Mouse (Mus musculus) naive thymus-derived CD4-positive, alpha-beta T cell, adult 2 months (primary cell): ENCODE data around the gene Bcl11a.

Experiments used
- DNase-seq: peaks from one replicate; pipeline ENCODE4 v3.0.0-alpha.2; 2011; ENCODE audit warnings: low read depth

Gene Bcl11a

DNA sequence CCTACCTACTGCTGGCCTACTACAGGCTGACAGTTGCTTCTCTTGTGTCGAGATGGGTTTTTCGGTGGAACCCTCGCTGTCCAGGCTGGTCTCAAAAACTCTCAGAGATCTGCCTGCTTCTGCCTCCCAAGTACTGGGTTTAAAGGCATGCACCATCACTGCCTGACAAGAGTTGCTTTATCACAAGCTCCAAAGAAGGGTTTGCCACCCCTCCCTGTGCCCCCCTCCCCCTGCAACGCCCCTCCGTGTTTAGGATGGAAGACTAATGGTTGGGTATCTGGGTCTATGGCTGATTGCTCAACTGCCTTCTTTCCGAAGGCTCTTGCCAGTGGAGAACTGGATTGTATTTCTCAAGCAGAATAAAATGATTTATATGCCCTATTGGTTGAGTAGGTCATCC lies 54.5 kb downstream of the Bcl11a start:
- DNase-seq = no peak

DNA sequence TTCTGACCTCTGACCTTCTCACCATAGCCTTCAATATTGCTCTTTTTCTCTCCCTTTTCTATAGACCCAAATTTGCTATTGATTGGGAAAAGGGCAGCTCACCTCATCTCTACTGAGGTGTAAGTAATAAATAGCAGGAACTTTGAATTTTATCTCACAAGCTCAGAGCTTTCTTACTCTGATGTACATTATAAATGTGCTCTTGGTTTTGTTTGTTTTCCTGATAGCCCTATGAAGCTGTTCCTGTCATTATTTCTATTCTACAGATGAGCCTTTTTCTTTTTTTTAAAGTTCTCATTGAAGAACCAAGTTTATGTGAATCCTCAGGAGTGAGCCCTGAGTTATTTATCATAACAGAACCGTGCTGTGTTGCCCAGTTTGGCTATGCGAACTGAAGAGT lies 55.0 kb downstream of the Bcl11a start:
- DNase-seq = no peak

DNA sequence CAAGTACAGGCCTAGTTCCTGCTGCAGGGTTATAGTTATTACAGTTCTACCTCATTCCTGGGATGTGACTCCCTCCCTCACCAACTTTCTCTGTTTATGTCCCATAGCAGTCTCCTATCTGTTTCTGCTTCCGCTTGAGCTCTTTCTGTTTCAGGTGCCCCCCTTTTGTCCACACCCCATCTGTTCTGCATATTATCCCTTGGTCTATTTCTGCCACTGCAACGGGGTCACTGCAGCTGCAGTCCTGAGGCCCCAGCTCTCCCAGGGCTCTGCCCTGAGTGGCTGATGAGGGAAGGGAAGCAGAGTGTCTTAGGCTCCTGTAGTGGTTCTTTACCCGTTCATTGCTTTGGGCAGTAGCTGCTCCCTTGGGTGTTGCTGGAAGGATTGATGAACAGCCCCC lies 55.6 kb downstream of the Bcl11a start:
- no peak for DNase-seq

DNA sequence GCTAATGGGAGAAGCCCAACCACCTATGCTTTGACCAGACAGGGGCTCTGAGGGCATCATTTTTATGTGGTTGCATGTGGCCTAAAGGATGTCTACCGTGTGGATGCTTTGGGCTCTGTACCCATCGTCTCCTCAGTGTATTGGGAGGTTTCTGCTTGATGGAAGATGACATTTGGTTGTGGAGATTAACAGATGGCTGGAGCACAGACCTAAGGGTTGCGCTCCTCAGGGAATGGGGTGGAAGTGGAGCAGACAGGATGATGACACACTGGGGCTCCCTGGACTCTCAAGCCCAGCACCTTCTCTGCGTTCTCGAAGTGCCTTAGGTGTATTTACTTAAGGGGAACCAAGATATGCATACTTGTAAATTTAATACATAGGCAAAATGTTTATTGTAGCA lies 56.1 kb downstream of the Bcl11a start:
- no peak for DNase-seq

DNA sequence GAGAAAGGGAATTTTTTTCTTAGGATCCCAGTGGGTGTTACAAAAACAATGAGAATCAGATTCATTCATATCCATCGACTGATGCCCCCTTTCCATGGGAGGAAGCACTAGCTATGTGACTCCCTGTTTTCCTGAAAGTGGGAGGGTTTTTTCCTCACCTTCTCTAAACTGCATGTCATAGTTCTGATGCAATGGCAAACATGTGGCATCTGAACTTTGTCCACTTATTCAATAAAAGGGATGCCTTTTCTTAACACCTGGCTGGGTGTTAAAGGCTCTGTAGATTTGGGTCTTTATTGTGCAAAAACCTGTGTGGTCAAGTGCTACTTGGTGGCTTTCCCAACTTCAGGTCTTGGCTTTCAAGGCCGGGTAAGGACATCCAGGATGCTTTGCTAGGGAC lies 57.4 kb downstream of the Bcl11a start:
- no peak for DNase-seq

DNA sequence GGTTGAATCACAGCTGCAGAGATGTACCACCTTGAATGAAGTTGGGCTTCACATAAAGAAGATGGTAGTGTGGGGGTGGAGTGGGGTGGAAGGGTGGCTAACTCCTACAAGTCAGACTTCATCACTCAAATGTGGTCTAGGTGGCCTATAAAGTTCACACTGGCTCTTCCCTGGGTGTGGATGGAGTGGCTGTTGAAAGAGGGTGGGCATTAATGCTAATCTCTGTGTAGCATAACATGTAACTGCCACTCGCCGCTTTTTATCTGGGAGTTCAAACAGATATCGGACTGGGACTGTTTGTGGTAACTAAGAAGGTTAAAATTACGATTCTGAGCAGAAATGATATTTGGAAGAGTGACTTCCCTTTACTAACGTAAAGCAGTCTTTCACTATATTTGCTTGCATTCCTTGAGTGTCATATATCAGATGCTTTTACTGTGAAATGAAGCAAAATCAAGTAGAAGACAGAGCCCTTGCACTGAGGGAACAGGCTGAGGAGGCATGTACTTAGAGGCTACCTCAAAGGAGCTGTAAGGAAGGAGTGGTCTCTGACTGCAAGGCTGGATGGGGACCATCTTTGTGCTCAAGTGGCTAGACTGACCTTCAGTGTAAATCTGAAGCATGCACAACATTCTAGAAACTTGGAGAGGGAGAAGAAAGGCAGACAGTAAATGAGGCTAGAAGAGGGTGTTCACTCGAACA lies 58.4 kb downstream of the Bcl11a start:
- no peak for DNase-seq

DNA sequence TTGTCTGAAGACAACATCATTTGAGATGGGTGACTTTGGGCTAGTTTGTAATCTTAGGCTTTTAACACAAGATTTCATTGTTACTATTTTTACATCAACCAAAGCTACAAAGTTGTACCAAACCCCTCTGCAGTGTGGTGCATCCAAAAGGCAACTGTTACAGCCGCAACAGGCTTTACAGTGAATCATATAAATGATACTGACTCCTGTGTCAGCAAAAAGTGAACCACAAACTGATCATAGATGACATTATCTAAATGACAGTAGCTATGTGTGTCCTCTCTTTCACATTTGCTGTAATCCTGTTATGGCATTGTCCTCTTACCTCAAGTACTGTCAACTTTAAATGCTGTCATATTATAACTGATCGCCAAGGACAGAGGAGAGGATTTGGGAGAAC lies 60.0 kb downstream of the Bcl11a start:
- DNase-seq = no peak

DNA sequence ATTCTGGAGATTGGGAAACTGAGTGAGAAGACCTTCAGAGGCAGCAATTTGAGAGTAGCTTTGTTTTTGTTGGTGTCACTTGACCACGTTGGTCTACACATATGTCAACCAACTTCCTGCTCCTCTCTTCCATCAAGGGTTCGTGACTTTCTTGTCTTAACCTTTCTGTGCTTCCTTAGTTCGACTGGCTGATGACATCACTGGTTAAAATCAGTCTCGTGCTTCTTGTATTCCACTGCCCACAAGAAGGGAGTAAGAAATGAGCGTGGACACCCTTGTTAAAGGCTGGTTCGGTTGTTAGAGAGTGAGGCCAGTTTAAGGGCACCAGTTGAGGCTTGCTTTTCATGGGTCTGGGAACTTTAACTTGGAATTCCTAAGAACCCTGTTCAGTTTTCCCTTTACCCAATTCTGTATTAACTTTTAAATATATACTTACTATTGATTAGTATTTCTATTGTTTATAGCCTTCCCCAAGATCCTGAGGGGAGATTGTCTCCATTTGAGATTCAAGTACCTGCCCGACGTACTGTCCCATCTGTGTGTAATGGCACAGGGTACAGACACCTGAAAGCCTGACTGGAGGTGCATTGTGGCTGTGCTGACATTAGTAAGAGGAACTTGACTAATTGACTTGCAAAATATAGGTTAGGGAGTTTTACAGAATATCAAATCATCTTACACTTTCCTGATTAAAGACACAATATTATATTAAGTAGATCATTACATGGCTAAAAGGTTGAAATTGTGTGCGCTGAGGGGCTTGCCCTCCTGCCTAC lies 60.9 kb downstream of the Bcl11a start:
- DNase-seq = no peak

DNA sequence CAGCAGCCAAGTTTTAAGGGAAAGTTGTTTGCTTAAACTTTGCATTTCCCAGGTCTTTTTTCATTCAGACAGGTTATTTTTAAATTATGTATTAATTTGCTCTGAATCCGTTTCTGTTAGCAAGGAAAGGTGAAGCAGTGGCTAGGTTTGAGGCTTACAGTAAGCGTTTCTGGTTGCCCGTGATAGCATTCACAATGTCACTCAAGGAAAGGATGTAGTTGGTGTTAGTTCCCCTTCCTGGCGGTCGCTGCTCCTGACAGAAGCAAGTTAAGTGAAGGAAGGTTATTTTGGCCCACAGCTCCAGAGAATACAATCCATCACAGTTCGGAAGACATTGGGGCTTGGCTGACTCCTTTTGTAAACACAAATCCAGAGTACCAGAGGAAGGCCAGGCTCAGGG lies 61.6 kb downstream of the Bcl11a start:
- DNase-seq = no peak

DNA sequence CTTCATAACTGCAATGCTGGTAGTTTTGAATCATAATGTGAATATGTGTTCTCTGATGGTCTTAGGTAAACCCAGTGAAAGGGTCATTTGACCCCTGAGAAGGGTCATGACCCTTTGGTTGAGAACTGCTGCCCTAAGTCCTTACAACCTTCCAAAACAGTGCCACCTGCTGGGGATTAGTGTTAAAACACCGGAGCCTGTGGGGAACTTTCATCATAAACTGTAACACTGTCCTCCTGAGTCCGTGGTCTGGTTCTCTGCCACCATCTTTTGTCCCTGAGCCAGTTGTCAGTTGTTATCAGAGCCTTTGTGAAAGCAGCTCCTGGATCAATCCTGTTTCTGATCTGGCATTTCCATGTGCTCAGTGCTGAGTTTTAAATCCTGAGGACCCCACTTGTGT lies 62.1 kb downstream of the Bcl11a start:
- DNase-seq = no peak

DNA sequence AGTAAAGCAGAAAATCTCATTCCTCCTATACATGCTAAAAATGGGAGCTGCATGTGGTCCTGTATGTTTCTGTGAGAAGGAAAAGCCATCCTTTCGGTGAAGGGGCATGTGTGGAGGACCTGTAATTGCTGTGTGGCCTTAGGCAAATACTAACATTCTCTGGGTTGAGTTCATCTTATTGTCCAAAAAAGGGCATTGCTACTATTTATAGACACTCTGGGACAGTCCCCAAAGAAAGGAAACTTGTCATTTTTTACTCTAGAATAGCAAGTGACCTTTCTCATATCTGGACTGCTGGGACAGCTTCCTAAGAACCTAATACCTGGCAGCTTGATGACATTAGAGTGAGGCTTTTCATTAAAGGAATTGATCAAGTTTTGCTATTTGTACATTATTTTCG lies 63.1 kb downstream of the Bcl11a start:
- no peak for DNase-seq

DNA sequence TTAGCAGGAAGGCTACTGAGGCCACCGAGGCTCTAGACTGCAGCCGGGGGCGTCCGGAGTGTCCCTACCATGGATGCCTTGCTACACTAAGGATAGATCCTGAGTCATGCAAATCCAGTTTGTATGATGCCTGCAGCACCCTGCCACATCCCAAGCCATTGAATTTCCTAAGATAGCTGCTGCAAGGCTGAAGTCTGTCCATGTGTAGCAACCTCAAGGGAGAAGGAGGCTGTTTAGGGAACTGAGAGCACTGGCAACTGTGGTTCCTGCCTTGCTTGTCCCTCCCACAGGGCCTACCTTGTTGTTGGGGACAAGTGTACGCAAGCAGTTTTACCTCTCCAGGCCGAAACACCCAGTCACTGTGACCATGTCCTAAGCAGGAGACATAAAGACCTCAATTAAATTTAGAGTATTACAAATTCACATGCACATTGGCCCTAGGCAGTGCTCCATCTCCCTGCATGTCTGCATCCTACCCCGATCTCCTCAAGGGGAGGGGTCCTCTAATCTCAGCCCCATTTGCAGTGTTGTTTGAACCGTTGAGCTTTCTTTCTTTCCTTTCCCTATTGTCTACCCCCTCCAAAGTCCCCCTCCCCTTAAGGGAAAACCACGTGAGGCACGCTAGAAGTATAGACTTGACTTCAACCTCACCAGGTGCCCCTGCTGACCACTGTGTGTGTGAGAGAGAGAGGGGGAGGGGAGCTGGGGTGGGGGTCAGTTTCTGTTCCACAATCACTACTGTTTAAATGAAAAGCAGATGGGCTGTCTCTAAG lies 63.8 kb downstream of the Bcl11a start:
- no peak for DNase-seq

DNA sequence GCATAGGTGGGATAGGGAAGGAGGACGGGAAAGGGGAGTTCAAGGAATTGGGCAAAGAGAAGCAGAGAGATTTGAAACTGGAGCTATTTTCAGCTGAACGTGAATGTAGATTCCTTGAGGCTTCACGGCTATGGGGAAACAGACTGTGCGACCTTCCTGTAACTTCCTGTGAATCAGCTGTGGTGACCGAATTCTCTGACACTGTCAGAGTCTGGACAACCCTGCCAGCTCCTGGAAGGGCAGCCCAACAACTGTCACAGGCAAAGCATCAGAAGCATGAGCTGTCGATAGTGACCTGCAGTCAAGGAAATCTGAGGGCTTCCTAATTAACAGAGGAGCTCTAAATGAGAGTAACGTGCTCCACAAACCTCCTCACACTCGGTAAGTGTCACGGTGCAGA lies 64.5 kb downstream of the Bcl11a start:
- DNase-seq = no peak

DNA sequence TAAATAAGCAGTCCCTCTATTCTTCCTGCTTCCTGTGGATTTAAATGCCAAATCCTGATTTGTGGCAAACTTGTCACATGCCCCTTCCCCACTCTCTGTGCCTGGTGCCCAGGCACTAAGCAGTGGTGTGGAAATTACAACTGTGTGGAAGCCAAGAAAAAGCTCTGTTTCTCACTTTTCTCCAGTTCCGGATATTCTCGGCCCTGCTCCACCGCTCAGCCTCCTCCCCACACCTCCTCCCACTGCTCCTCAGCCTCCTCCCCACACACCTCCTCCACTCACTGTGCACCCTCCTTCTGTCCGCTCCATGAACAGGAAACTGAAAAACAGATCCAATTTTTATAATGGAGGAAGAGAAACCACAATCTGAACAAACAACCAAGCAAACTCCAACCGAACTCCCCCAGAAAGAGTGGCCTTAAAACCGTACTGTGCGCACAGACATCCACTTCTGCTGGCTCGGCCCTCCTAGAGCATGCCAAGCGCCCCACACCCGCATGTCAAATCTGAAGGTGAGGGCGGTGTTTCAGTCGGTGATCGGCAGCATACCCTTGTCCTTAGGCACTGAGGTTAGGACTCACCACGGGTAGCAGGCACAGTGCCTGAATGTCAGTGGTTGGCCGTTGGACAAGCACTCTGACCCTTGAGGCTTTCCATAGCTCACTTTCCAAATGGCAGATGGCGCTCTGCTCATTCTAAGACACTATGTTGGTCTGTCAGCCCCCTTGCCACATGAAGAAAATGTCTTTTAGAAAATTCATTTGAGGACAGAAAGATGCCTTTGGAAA lies 66.5 kb downstream of the Bcl11a start:
- no peak for DNase-seq

DNA sequence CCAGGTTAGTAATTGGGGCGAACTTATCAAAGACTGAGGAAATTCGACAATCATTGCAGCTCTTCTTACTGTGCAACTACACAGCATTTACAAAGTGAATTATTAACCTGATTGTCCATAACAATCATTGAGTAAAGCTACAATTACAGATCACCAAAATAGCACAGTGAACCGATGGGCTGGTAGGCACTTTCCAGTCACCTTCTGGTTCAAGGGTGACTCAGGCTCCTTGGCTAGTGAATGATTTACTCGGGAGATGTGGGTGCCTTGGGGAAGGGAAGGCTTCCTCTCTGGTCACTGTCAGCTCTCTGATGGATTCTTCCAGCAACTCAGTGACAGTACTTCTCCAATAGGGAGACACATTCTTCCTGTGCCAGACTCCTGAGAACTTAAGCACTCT lies 68.2 kb downstream of the Bcl11a start:
- DNase-seq = no peak

DNA sequence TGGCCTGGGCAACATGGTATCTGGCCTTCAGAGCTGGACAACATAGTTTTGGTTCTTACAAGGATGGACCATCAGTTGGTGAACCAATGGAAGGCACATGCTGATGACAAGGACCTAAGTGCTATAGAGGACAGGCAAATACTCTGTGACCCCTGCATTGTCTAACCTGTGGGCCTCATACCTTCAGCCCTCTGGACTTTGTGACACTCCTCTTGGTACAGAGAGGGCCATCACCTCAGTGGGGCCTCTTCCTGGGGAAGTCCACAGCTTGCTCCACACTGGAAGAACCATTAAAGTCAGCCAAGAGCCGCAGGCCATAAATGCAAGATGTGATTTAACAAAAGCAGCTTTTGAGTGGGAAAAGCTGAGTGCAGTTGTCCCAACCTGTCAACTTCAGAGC lies 68.6 kb downstream of the Bcl11a start:
- DNase-seq = no peak

DNA sequence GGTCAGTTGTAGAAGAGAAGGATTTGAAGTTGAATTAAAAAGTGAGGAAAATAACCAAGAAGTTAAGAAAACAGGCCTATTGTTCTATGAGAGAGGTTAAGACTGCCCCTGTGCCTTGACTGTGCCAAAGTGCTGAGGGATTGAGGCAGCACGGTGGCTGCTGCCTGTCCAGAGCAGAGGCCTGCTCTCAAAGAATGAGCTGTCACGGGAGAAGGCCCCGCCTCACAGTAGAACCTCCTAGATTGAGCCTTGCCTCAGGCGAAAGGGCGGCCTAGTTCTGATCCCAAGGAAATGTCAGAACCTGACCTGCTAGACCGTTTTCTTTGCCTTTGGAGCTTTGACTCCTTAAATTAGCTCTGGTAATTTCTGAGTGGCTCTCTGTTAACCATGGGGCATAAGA lies 69.8 kb downstream of the Bcl11a start:
- no peak for DNase-seq

DNA sequence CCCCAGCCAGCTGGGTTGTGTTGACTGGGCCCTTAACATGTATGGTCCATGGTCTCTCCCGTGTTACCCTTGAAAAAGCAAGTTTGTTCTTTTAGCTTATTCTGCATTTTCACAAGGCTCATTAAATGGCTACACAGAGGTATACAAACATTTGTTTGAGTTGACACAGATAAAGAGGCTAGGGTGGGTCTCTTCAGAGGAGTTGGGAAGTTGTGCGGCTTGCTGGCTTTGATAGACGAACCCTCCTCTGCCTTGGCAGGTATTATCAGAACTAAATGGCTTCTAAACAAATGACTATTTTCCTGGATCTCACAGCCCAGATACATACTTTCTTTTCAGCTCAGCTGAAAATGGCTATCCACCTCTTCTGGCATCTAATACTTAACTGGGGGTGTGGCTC lies 70.7 kb downstream of the Bcl11a start:
- DNase-seq = no peak

DNA sequence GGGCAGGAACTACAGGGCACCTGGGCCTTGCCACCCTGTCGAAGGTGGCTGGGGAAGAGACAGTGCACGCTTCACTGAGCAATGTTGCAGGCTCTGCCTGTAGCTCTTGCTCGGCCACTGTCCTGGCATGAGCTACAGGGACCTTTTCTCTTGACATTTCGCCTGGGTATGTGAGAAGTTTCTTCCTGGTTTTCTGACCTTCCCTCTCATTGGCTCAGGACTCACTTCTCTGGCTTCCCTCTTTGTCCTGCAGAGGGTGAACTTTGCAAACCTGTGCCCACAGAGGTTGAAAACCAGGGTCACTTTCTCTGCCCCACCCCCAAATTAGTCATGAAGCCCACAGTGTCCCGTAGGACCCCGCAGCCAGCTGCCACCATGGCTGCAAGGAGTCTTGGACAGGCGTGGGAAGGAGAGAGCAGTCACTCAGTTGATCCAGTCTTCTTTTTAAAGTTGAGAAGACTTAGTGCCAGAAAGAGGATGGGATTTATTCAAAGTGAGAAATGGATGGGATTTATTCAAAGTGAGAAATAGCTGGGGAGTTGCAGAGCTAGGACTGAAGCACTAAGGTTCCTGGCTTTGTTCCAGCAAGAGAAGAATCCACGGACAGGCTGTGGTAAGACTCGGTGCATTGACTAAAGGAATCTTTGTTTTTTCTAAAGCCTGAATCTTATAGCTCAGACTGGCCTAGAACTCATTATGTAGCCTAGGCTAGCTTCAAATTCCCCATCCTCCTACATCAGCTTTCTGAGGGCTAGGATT lies 71.8 kb downstream of the Bcl11a start:
- DNase-seq = no peak

DNA sequence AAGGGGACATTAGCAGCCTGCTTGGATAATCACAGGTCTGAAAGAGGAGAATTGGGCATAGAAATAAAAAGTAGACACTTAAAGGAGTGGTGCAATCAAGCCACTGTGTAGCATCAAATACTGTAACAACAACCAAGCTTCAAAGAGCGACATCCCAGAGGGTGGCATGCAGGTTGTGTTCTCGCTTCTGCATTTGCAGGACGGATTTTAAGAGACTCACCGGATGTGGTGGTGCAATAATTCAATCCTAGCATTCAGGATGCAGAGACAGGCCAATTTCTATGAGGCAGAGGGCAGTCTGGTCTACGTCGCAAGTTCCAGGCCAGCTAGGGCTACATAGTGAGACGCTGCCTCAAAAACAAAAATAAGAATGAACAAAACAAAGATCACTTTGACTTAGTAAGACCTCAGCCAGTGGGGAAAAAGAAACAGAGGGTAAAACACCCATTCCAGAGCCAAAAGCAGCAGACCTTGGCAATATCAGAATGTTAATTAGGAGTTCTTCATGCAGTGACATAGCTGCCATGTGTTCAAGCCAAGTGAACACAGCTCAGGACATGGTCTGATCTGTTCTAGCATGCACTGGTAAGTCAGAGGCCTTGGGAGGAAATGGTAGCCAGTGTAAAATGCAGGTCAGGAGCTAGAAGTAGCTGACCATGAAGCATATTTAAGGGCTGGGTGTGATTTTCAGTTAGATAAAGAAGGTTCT lies 74.4 kb downstream of the Bcl11a start:
- DNase-seq = no peak

DNA sequence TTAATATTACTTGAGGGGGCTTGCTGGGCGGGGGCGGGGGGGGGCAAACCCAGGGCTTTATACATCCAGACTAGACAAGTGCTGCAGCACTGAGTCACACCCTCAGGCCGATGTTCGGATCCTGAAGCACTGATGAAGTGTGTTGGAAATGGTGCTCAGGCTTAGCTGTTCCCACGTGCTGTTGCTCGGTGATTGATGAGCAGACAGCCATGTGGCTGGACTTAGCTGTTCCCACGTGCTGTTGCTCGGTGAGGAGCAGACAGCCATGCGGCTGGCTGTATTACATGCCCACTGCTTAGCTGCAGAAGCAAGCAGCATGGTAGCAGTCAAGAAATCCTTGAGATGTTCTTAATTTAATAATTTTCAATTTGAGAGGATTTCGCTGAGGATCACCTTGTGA lies 75.2 kb downstream of the Bcl11a start:
- no peak for DNase-seq
